Mouse (Mus musculus) hematopoietic stem cell, adult 5-6 weeks (primary cell): Measurements from ENCODE around the gene Hephl1. TPM values are rescaled to one million over a fixed set of nuclear protein-coding genes. Genes with fewer than 3 reads are reported as not detected.
"Not testable (repeated sequence)": the region's sequence is repeated elsewhere in the genome, so short reads cannot be mapped to it uniquely, and the experiment has no call there.

Experiments used
- ATAC-seq, 2 experiments: fragments of 125-278 bp in 1 of 2; replicated peaks in 1 of 2; 2 replicates each; pipeline ENCODE4 v1.8.0; 2016 to 2017; ENCODE audit warnings: inconsistent platforms in 2 of 2, mild to moderate bottlenecking in 2 of 2, moderate number of reproducible peaks in 2 of 2, low read depth in 1 of 2, moderate TSS enrichment in 1 of 2; ENCODE audit not compliant: low FRiP score in 2 of 2, poor library complexity in 2 of 2, severe bottlenecking in 2 of 2, insufficient read depth in 1 of 2, low TSS enrichment in 1 of 2
- total RNA-seq: library from RNA; stranded (forward); fragments of 172-1452, 232-1000 nt; gene quantifications from 2 replicates; pipeline ENCODE4 v1.2.3, GENCODE M21; 2017

Hephl1 gene
- total RNA-seq, result not detected in 2 replicates

DNA sequence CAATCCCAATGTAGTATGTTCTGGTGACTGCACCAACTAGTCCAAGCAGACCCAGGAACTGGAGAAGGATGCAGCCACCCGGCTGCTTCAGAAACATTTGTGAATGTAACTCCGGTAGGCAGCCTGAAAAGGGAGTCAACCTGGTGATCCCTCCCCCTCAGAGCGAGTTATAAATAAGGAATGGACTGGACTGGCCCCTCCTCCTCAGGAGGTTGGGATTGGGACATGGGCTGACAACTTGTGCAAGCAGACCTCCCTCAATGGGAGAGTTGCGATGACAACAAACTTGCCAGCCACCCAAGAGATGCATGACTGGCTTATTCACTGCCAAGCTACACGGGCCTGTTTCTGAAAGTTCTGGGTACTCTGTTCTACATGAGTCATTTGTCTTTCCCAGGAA is at the start of gene Hephl1:
Hephl1 (minus strand) TSS at position 101 of the 400 bp plus-strand sequence.
- ATAC-seq, result no peak

DNA sequence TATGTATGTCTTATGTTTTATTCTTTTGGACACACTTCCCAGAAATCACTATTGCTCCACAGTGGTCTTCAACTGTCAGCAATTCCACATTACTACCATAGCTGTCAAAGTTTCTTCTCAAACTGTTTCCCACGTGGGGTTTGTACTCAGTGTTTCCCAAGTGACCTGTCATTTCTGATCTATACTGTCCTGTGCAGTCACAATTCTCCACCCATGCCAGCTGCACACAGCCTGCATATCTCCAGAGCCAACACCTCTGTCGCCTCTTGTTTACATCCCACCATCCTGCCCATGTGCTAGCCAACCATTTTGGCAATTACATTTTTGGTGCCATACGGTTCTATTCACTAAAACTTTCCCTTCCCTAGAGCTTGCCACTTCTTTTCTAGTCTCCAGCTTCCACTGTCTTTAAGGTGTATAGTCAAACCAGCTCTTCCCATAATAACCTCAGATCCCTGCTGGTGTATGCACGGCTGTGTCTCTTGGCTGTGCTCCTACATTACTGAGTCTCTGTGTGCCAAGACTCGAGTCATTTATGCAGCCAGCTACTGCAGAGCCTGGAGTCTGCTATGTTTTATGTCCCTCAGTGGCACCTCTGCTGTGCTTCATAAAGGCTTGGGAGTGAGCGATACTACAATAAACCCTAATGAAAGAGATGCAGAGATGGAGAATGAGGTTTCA is 37.5 kb upstream of the Hephl1 start:
- no peak for ATAC-seq

DNA sequence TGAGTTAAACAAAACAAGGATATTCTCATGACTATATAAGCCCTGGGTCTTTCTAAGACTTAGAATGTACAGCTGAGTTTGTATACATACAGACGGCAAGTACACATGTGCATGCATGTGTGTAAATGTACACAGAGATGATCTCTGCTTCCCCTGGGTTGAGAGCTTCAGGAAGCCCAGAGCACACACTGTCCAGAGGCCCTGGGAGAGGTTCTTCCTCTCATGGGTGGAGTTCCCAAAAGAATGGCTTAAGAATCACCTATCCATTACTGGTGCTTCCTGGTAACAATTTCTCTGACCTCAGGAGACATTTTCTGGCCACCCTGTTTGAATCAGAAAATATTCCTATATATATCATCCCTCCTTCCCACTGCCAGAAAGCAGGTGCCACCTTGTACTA is 28.6 kb upstream of the Hephl1 start:
- no peak for ATAC-seq

- ATAC-seq, result no peak
Observed at GRCm38 (mm10) chr9:15125897-15126296, 14.0 kb upstream of the Hephl1 start.

GRCm38 (mm10) chr9:15122431-15122830 is 10.5 kb upstream of the Hephl1 start:
- ATAC-seq, result no peak

DNA sequence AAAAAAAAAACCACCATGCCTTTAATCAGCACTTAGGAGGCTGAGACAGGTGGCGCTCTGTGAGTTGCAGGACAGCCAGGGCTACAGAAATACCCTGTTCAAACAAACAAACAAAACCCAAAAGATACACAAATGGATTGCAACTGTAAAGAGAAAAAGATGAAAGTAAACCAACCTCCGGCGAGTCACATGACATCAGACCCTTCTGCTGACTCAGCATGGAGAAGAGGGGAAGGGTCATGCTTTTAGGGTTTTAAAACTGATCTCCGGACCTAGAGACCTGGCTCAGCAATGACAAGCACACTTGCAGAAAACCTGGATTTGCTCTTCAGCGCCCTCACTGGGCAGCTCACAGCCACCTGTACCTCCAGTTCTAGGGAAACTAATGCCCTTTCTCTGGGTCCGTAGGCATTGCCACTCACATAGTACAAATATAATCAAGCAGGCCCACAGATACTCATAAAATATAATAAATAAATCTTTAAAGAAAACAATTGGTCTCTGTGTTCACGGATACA is 9.0 kb upstream of the Hephl1 start:
- ATAC-seq, result no peak

DNA sequence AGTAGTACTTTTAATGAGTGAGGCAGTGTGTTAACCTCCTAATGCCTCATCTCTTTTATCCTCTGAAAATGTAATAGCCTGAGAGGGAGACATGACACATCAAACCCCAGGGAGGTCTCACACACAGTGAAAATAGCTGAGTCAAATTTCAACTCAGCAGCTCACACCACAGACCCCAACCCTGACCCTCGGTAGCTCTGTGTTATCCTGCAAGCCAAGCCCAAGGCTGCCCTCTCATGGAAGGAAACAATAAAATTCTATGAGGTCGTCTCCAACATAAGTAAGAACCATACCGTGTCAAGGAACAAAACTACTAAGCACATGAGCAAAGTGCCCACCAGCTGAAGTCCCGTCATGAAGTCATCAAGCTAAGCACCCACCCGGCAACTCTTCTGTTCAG is 8.3 kb upstream of the Hephl1 start:
- ATAC-seq, result no peak

GRCm38 (mm10) chr9:15119515-15119914 is 7.6 kb upstream of the Hephl1 start:
- ATAC-seq, result no peak

DNA sequence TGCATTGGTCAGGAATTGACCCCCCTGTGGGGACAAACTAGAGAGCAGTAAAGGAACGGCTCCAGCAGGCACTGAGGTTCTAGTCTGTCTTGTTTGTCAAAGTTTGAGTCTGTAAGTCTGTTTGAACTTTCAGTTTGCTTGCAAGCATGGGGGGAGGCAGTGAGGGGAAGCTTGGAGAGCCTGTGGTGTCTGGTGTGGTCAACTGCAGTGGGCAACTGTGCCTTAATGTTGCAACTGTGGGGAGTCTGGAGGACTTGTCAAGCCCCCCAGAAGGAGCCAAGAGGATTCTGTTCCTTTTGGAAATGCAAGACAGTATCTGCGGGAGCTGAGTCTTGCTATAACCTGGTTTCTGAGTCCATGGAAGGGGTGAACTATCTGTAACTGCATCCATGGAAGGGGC is 4.3 kb upstream of the Hephl1 start:
- 0 out of 4 replicates have a peak, but pooled peaks of 1 of the 2 experiments have one; percentile 22 for ATAC-seq

DNA sequence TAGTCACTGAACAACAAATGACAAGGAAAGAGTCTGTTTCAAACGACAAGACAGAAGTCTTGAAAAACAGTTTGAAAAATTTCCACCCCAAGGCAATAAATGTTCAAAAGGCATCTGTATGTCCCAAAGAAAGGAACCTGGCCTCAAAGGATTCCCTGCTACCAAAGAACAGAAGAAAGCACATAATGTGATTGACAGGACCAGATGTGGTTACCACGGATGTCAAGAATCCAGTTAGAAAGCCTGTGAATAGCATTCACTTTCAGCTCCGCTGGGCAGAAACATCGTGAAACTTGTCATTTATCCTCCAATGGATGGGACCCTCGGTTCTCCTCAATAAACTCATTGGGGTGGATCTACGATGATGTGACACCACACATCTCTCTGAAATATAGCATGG is 2.2 kb upstream of the Hephl1 start:
- ATAC-seq, result no peak

GRCm38 (mm10) chr9:15108101-15108500 is 3.8 kb downstream of the Hephl1 start:
- no peak for ATAC-seq

- no peak for ATAC-seq
Observed at GRCm38 (mm10) chr9:15105136-15105535, 6.8 kb downstream of the Hephl1 start.

- no peak for ATAC-seq
Observed at GRCm38 (mm10) chr9:15103579-15104300, 8.2 kb downstream of the Hephl1 start.

GRCm38 (mm10) chr9:15101531-15102161 is 10.3 kb downstream of the Hephl1 start:
- ATAC-seq, result no peak

DNA sequence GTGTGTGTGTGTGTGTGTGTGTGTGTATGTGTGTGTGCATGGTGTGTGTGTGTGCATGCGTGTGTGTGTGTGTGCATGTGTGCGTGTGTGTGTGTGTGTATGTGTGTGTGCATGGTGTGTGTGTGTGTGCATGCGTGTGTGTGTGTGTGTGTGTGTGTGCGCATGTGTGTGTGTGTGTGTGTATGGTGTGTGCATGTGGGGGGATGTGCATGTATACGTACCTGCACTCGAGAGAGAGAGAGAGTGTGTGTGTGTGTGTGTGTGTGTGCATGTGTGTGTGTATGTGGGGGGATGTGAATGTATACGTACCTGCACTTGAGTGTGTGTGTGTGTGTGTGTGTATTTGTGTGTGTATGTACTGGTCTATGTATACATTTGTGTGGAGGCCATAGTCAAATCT is 13.5 kb downstream of the Hephl1 start:
- ATAC-seq, result not testable (repeated sequence)

GRCm38 (mm10) chr9:15097172-15097571 is 14.7 kb downstream of the Hephl1 start:
- ATAC-seq, result no peak

DNA sequence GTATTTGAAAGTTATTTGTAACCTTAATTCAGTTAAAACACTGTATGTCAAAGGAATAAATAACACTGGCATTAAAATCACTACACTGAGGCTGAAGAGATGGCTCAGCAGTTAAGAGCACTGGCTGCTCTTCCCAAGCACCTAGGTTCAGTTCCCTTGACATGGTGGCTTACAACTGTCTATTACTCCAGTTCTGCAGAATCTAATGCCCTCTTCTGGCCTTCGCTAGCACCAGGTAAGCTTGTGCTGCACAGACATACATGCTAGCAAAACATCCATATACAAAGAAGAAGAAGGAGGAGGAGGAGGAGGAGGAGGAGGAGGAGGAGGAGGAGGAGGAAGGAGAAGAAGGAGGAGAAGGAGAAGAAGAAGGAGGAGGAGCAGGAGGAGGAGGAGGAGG is 15.7 kb downstream of the Hephl1 start:
- ATAC-seq, result no peak

GRCm38 (mm10) chr9:15095206-15095605 is 16.7 kb downstream of the Hephl1 start:
- ATAC-seq, result no peak
